Mouse (Mus musculus) stomach, postnatal 0 days (tissue): ENCODE data around the gene Cic. TPM values are rescaled to one million over a fixed set of nuclear protein-coding genes. Genes with fewer than 3 reads are reported as not detected.

Source experiments
- ATAC-seq: fragments of 200-750 bp; cut with Nextera tagmentation; 2 replicates; pipeline ENCODE4 v1.8.0; 2017; ENCODE audit not compliant: low FRiP score, low TSS enrichment
- DNase-seq: peaks from one replicate; pipeline ENCODE4 v3.0.0-alpha.2; 2016; ENCODE audit warnings: low spot score
- H3K27ac ChIP-seq: fragments of 300-500 bp; sonication (generic); replicated peaks from 2 replicates; pipeline ENCODE4 v1.5.1; 2014; ENCODE audit warnings: mild to moderate bottlenecking, control low read depth
- H3K27me3 ChIP-seq: fragments of 300-500 bp; sonication (generic); 2 replicates; pipeline ENCODE4 v1.6.1; 2014; ENCODE audit warnings: low read length; ENCODE audit not compliant: control insufficient read depth, insufficient read depth
- H3K36me3 ChIP-seq: fragments of 300-500 bp; sonication (generic); 2 replicates; pipeline ENCODE4 v1.6.1; 2014; ENCODE audit warnings: low read length, mixed read lengths; ENCODE audit not compliant: control insufficient read depth, insufficient read depth
- H3K4me1 ChIP-seq: fragments of 300-500 bp; sonication (generic); replicated peaks from 2 replicates; pipeline ENCODE4 v1.6.1; 2014; ENCODE audit warnings: antibody characterized with exemption; ENCODE audit not compliant: control insufficient read depth, insufficient read depth
- H3K4me2 ChIP-seq: fragments of 300-500 bp; sonication (generic); replicated peaks from 2 replicates; pipeline ENCODE4 v1.6.1; 2014; ENCODE audit warnings: low read depth, mild to moderate bottlenecking, control low read depth, moderate library complexity
- H3K4me3 ChIP-seq: fragments of 300-500 bp; sonication (generic); 2 replicates; pipeline ENCODE4 v1.5.1; 2014; ENCODE audit warnings: low read depth, low read length, control low read depth
- H3K9ac ChIP-seq: fragments of 300-500 bp; sonication (generic); 2 replicates; pipeline ENCODE4 v1.6.1; 2014; ENCODE audit warnings: mild to moderate bottlenecking, low read length, control low read depth, mixed read lengths
- H3K9me3 ChIP-seq: fragments of 300-500 bp; sonication (generic); 2 replicates; pipeline ENCODE4 v1.6.1; 2016; ENCODE audit warnings: low read length; ENCODE audit not compliant: control insufficient read depth
- CTCF ChIP-seq: IDR thresholded peaks from 2 replicates; pipeline ENCODE4 v1.5.1; 2016; ENCODE audit warnings: antibody characterized with exemption, low read depth, mild to moderate bottlenecking, moderate library complexity
- EP300 ChIP-seq: optimal IDR thresholded peaks from 2 replicates; pipeline ENCODE3; 2016; ENCODE audit warnings: antibody characterized with exemption
- WGBS: fragments of 180-500 bp; shearing (Covaris S2); extraction: QIAGEN DNeasy Blood & Tissue Kit; methylation state at CpG from one replicate; pipeline ENCODE4 v1.1.7; 2014; 5-methylcytosine and 5-hydroxymethylcytosine counted together
- polyA plus RNA-seq: library from polyadenylated mRNA; unstranded; fragments of >200 nt; fragmentation: Nextera tagmentation; extraction: Ambion mirVana; gene quantifications from 2 replicates; pipeline ENCODE4 v1.2.1, GENCODE M21; 2015

Gene Cic
- polyA plus RNA-seq, 1 experiment from 2014 or later, result 15.9 TPM

DNA sequence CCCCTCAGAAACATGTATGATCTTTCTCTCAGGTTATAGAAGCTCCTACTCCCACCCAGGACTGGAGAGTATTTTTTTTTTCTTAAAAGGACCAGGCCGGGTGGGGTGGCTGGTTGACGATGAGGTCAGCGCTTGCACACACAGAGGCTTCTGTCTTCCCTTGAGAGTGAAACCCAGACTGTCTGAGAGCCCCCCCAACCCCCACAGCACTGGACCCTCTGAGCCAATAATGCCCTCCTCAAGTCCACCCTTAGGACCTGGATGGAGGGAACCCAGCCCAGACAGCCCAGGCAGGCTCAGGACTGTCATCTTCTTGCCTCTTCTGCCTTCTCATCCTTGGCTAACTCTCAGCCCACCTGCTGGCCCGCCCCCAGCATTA is 20.8 kb upstream of the Cic start:
- DNase-seq (no peak), ATAC-seq (no peak)
- H3K9ac ChIP-seq, result peak overlapping the region; percentile 90
- H3K27ac ChIP-seq, result peak overlapping the region; percentile 98
- no peaks in the 10 kb centered on the region for H3K9me3 ChIP-seq
- WGBS, result 27% methylated on average over 4 of the region's 4 CpGs
- no peaks in the 10 kb centered on the region for H3K27me3 ChIP-seq
- H3K36me3 ChIP-seq, result peaks cover 12% of the 10 kb centered on the region
- peaks cover 2% of the 10 kb centered on the region; the same call in 1 of the 2 replicates for H3K4me1 ChIP-seq
- TF ChIP-seq CTCF, result no peak
- TF ChIP-seq EP300, result no peak
- peak overlapping the region; percentile 82 for H3K4me2 ChIP-seq
- H3K4me3 ChIP-seq, result peak overlapping the region; percentile 92

DNA sequence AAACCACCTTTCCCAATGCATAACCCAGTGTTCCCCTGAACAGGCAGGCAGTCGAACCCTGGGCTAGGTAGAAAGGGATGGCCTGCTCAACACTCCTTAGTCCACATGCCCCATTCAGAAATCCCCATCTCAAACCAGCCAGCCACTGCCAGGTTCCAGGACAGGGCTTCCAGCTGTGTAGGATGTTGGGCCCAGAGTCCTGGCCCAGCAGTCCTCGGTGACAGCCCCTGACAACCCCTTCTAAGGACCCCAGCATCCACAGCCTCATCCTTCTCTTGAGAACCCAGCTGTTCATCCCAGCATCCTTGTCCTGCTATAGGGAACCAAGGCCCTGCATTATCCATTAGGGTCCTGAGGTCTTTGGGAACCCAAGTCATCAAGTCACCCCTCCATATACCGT is 20.0 kb upstream of the Cic start:
- no peak for ATAC-seq
- Histone ChIP-seq H3K27me3 (no peaks in the 10 kb centered on the region), H3K36me3 (peaks cover 12% of the 10 kb centered on the region), H3K4me2 (peak overlapping the region; percentile 82), H3K4me3 (peak overlapping the region; percentile 92), H3K9me3 (no peaks in the 10 kb centered on the region), H3K27ac (peak overlapping the region; percentile 98), H3K4me1 (peaks cover 2% of the 10 kb centered on the region; the same call in 1 of the 2 replicates), H3K9ac (peak overlapping the region; percentile 90)
- TF ChIP-seq EP300, result no peak
- no peak for TF ChIP-seq CTCF
- DNase-seq, result no peak
- 22% methylated on average over 3 of the region's 3 CpGs for WGBS

DNA sequence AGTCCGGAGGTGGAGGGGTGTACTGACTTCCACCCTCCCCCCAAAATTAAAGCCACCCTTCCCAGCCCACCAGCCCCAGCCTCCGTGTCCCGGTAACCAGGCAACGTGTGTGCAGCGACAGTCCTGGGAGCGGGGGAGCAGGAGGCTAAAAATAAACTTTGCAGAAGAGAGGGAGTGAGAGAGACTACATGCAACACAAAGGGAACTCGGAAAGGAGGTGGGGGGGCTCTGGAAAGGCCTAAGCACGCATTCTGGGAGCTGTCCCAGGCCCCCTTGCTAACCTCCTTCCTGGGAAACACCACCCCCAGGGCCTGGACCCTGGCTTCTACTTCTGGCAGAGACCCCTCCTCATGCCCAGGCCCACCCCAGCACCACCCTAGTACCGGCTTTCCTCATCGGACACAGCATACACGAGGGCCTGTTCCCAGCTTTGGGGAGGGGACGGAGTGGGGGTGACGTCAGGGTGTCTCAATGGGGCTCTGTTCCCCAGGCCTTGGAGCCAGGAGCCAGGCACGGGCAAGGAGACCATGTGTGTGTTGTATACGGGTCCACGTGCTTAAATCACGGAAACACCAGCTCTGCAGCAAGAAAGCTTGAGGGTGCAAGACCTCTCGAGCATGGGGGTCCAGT is 19.4 kb upstream of the Cic start:
- WGBS, result 2% methylated on average over 18 of the region's 18 CpGs
- Histone ChIP-seq H3K36me3 (peaks cover 12% of the 10 kb centered on the region), H3K4me2 (peak overlapping the region; percentile 82), H3K9ac (peak overlapping the region; percentile 90), H3K4me1 (peaks cover 2% of the 10 kb centered on the region; the same call in 1 of the 2 replicates), H3K27ac (peak overlapping the region; percentile 98), H3K27me3 (no peaks in the 10 kb centered on the region), H3K4me3 (peak overlapping the region; percentile 92), H3K9me3 (no peaks in the 10 kb centered on the region)
- no peak for ATAC-seq
- TF ChIP-seq EP300 (no peak), CTCF (no peak)
- peak; percentile 69 for DNase-seq

DNA sequence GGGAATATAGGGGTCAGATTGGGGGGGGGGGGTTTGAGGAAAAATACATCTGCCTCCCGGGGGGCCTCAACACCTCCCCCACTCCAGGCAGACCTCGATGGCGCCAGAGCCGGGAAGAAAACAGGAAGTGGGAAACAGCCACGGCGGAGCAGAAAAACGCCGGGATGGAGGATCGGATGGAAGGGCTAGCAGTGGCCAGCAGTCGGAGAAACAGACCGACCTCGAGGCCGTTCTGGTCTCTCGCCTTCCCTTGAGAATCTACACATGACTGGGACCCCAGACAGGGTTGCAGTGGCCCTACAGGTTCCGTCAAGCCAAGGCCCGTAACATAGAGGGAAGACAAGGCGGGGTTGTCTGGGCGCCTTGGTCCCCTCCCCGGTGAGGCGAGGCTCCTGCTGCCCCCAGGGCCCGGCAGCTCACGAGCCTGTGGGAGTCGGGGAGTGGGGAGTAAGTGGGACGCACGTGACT is 18.6 kb upstream of the Cic start:
- Histone ChIP-seq H3K4me3 (peak overlapping the region; percentile 92), H3K27me3 (no peaks in the 10 kb centered on the region), H3K9me3 (no peaks in the 10 kb centered on the region), H3K9ac (peak overlapping the region; percentile 90), H3K36me3 (peaks cover 12% of the 10 kb centered on the region), H3K4me2 (peak overlapping the region; percentile 82), H3K4me1 (peaks cover 2% of the 10 kb centered on the region; the same call in 1 of the 2 replicates), H3K27ac (peak overlapping the region; percentile 98)
- DNase-seq, result no peak
- WGBS, result under 1% methylated on average over 25 of the region's 25 CpGs
- TF ChIP-seq EP300 (no peak), CTCF (no peak)
- ATAC-seq, result peak; percentile 7; the same call in 1 of the 2 replicates

DNA sequence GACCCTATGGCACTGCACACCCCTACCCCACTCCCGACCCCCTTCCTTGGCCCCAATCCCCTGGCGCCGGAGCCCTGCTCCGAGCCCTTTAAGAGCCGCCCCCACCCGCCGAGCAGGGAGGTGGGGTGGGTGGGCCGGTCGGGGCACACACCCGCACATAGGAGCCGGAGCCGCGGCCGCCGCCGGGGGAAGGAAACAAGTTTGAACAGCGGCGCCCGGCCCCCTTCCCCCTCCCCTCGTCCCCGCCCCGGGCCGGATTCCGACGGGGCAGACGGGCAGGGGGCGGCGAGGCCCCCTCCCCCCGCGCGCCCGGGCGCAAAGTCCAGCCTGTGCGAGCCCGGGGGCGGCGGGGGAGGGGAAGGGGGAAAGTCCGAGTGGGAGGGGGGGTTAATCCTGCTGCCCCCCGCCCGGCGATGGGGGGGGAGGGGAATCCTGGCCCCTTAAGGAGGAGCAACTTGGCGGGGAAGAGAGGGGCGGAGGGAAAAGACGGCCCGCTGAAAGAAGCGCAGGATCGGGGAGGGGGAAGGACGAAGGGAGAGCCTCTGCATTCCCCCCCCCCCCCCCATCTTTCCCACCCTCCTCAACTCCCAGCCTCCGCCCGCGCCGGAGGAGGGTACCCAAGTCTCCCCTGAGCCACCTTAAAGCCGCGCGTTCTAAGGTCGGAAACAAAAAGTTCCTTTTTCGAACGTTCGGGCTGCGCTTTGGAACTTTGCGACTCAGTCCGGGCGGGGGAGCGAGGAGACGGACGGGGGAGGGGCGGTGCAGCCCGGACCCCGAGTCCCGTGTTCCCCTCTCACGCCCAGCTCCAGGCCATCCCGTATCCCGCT is 18.0 kb upstream of the Cic start:
- DNase-seq (peak; percentile 86), ATAC-seq (peak; percentile 39)
- Histone ChIP-seq H3K27me3 (no peaks in the 10 kb centered on the region), H3K36me3 (peaks cover 8% of the 10 kb centered on the region), H3K9ac (peak overlapping the region; percentile 90), H3K4me3 (peak overlapping the region; percentile 92), H3K4me2 (peak overlapping the region; percentile 82), H3K27ac (peak overlapping the region; percentile 98), H3K4me1 (peaks cover 2% of the 10 kb centered on the region; the same call in 1 of the 2 replicates), H3K9me3 (no peaks in the 10 kb centered on the region)
- TF ChIP-seq CTCF (no peak; the same call in 1 of the 2 replicates), EP300 (no peak)
- under 1% methylated on average over 50 of the region's 73 CpGs for WGBS
